Mouse (Mus musculus): Measurements from ENCODE around the gene Ccdc116. TPM values are rescaled to one million over a fixed set of nuclear protein-coding genes. Genes with fewer than 3 reads are reported as not detected.

Gene Ccdc116
- 1.7 to 3.1 TPM (median 2.2 TPM) in 4 replicates for total RNA-seq (2023; ENCODE audit: inconsistent age)

DNA sequence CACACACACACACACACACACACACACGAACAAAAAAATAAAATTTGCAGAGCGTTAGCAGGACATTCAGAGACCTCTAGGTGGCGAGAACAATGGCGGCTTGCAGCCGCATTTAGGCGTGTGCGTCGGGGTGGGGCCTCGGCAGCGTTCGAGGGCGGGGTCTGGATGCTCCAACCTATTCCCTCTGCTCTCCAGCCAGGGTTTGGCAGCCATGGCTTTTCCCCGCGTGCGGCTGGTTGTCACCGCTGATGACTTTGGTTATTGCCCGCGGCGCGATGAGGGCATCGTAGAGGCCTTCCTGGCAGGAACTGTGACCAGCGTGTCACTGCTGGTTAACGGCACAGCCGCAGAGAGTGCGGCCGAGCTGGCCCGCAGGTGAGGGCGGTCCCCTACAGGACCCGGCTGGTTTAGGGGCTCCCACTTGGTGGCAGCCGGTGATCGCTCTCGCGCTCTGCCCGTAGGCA is at the start of gene Ccdc116:
Gene Ccdc116 (minus strand): TSS at position 458 of the 464 bp plus-strand sequence.

DNA sequence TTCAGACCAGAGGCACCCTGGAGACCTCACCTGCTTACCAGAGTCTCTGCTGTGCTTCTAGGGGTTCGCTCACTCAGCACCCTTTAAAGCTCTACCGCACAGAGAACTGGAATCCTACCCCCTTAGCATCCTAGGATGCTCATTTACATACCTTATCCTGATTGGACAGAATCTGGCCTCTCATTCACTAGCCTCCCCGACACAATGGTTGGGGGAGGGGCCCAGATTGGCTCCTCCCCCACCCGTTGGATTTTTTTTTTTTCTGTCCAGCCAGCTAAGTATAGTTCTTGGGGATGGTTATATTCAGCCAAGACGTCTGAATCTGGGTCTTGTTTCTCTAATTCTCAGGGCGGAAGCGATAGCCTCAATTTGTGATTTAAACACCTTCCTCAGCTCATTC is 2.7 kb downstream of the Ccdc116 start, which contains the start of gene Ydjc:
Gene Ydjc (plus strand): TSS at position 283 of the 400 bp plus-strand sequence.

DNA sequence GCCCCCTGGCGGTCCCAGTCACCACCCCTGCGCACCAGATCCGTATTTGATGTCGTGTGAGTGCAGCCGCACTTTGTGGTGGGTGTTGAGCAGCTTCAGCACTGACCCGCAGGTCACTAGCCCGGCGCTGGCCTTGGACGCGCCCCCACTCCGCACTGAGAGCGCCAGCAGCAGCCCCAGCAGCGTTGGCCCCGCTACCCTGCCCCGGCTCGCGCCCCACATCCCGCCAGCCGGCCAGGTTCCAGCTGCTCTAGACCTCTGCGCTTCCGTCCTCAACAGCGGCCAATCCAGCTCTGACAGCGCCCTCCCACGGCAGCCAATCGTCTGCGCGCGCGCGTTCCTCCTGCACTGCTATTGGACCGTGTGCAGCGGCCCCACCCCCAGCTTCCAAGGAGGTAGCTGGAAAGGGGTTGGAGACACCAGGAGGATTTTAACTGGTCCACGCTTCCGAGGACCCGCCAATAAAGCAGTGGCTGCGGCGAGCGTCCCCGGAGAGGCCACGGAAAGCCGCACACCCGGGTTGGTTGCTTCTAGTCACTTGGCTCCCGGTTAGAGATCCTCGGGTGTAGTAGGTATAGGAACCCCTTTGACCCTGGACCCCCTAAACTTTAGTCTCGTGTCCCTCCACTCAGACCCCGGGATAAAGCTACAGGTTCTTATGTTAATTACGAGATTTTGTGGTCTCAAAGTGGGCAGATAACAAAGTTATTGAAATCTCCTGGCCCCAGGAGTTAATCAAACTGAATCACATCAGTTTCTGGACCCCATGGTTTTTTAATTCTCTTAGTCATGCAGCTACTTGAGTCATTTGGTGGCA is 14.7 kb downstream of the Ccdc116 start, which contains the start of gene Sdf2l1:
Gene Sdf2l1 (minus strand): TSS at position 295 of the 817 bp plus-strand sequence.

DNA sequence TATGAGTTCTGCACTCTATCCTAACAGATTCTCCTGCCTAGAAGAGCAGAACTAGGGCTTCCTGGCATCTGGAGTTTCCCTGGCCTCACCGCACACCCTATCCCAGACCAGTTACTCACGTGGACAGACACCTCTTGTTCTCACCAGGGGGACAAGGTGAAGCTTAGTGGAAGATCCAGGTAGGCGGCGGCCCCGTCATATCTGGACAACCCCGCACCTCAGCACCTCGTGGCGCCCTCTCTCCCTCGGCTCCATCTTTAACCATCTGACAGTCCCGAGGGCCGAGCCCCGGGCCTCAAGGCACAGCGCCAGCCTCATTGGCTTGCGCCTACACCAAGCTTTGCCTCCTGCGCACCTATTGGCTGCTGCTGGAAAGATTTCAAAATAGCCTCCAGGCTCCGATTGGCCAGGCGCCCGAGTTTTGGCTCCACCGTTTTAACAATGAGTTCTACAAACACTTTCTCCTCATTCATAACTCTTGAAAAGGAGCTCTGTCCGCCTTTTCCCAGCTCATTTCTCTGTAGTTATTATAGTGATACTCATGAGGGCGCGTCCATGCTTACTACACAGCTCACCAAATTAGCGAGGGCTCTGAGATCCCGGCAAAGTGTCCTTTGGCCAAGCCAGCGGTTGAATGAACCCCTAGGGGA is 22.0 kb downstream of the Ccdc116 start, which contains the start of gene 2610318N02Rik:
Gene 2610318N02Rik (minus strand): TSS at position 297 of the 650 bp plus-strand sequence.

DNA sequence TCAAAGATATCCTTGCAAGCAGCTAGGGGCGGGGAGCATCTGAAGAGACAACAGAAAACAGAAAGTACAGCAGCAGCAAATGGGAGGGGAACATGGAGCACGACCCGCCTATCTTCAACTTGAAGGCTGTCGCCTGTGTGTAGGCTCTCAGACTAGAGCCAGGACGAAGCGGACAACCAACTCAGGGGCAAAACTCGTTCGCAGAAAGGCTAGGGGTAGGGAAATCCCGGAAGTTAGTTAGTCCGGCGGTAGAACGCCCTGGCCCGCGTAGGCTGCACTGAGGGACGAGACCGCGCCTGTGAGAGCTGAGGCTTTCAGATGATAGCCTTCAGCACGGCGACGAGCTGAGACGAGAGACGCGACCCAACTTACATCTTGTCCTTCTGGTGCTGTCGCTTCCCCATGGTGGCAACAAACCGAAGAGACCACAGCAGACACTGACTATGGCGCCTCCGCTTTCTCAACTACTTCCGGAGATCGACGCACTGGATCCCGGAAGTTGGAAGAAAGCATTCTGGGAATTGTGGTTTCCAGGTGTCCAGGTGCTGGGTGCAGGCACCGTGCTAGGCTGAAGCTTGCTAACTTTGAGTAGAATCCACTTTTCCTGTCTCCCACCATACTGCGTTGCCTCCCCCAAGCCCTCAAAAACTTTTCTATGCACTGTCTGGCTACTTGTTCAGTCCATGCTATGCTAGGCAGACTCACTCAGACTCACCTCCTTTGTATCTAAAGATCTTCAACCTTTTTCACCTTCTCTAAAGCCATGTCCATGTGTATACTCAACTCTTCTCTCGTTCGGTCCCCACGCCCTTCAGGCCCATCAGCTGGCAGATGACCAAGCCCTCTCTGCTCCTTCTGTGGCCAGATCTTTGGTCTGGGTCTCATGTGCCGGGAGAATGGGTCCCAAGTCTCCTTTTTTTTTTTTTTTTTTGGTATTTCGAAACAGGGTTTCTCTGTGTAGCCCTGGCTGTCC is 36.0 kb downstream of the Ccdc116 start, which contains the start of gene Ppil2:
Gene Ppil2 (minus strand): TSS at position 487 of the 973 bp plus-strand sequence.

Other genes with a start within 250 kb of the Ccdc116 start
- 174 to 192 TPM (median 182 TPM) in 4 replicates for gene Mapk1, start 163.8 kb downstream of the Ccdc116 start, total RNA-seq (2023; ENCODE audit: inconsistent age)
- 0.74 to 3.2 TPM (median 0.79 TPM) in 4 replicates for gene Ypel1, start 77.5 kb downstream of the Ccdc116 start, total RNA-seq (2023; ENCODE audit: inconsistent age)
- 103 to 114 TPM (median 113 TPM) in 4 replicates for gene Ppil2, start 36.0 kb downstream of the Ccdc116 start, total RNA-seq (2023; ENCODE audit: inconsistent age)
- gene 2610318N02Rik, start 22.1 kb downstream of the Ccdc116 start, total RNA-seq (2023; ENCODE audit: inconsistent age), result 10.3 to 17.8 TPM (median 12.8 TPM) in 4 replicates
- gene Sdf2l1, start 14.8 kb downstream of the Ccdc116 start, total RNA-seq (2023; ENCODE audit: inconsistent age), result 25.8 to 37.4 TPM (median 28.3 TPM) in 4 replicates
- 1.9 to 3.8 TPM (median 2.9 TPM) in 4 replicates for gene Ydjc, start 2.6 kb downstream of the Ccdc116 start, total RNA-seq (2023; ENCODE audit: inconsistent age)
- 96.3 to 124 TPM (median 113 TPM) in 4 replicates for gene Ube2l3, start 55.4 kb upstream of the Ccdc116 start, total RNA-seq (2023; ENCODE audit: inconsistent age)
- gene Rimbp3, start 61.4 kb upstream of the Ccdc116 start, total RNA-seq (2023; ENCODE audit: inconsistent age), result 0.10 to 0.22 TPM (median 0.15 TPM) in 4 replicates
- 3.5 to 3.8 TPM (median 3.5 TPM) in 4 replicates for gene Hic2, start 86.3 kb upstream of the Ccdc116 start, total RNA-seq (2023; ENCODE audit: inconsistent age)
- 8.1 to 13.8 TPM (median 11.9 TPM) in 4 replicates for gene Tmem191c, start 128.8 kb upstream of the Ccdc116 start, total RNA-seq (2023; ENCODE audit: inconsistent age)
- gene Serpind1, start 184.1 kb upstream of the Ccdc116 start, total RNA-seq (2023; ENCODE audit: inconsistent age), result not detected in 4 replicates